Mouse (Mus musculus) cortical plate, adult 2 months (tissue): ENCODE results near the gene Lhx5. TPM values are rescaled to one million over a fixed set of nuclear protein-coding genes. Genes with fewer than 3 reads are reported as not detected.
A peak's percentile ranks its signal among the peaks of the same experiment; 100 is the strongest.

ENCODE experiments used
- H3K27ac ChIP-seq: fragments of 200-500 bp; 2 replicates; pipeline ENCODE4 v1.5.1; 2012; ENCODE audit warnings: low read length, control low read depth, inconsistent platforms; ENCODE audit not compliant: insufficient read depth
- H3K4me1 ChIP-seq: fragments of 200-500 bp; 2 replicates; pipeline ENCODE4 v1.6.1; 2011; ENCODE audit warnings: low read length; ENCODE audit not compliant: control insufficient read depth, insufficient read depth
- H3K4me3 ChIP-seq: fragments of 200-500 bp; 2 replicates; pipeline ENCODE4 v1.5.1; 2011; ENCODE audit warnings: mild to moderate bottlenecking, low read length, control low read depth; ENCODE audit not compliant: insufficient read depth
- CTCF ChIP-seq: fragments of 200-500 bp; IDR thresholded peaks from 2 replicates; pipeline ENCODE4 v1.5.1; 2011; ENCODE audit warnings: mild to moderate bottlenecking, control low read depth, low read length; ENCODE audit not compliant: insufficient read depth; ENCODE audit errors: extremely low read depth
- POLR2A ChIP-seq: fragments of 200-500 bp; IDR thresholded peaks from 2 replicates; pipeline ENCODE4 v1.6.1; 2011; ENCODE audit warnings: mild to moderate bottlenecking, low read length, control low read depth; ENCODE audit not compliant: insufficient read depth; ENCODE audit errors: extremely low read depth
- polyA plus RNA-seq: library from polyadenylated mRNA; depleted of rRNA; stranded (reverse); fragments of >200 nt; gene quantifications from 2 replicates; pipeline ENCODE4 v1.2.3, GENCODE M21; 2012

Gene Lhx5
- polyA plus RNA-seq, 1 experiment = not detected

- Histone ChIP-seq H3K4me3 (no peak overlapping the region), H3K27ac (no peak overlapping the region), H3K4me1 (no peaks in the 10 kb centered on the region)
- no peak for TF ChIP-seq POLR2A
- TF ChIP-seq CTCF = no peak
These were observed 27.6 kb downstream of the Lhx5 start for GRCm38 (mm10) chr5:120459133-120459532.

DNA sequence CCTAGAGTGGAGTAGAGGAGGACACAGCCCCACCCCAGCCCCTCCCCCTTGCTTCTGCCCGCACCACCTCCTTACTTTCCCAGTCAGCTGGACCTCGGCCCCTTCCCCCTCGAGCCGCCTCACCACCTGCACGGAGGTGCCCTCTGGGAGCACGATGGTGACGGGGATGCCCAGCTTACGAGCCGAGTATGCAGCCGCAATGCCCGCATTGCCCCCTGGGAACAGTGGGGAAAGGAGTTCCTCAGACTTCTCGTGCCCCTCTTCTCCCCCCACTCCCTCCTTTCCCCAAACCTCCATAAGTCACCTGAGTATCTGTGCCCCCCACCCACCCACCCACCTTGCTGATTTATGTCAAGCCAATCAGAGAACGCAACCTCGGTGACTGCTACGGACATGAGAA lies 30.4 kb downstream of the Lhx5 start:
- Histone ChIP-seq H3K4me1 (no peaks in the 10 kb centered on the region), H3K4me3 (no peak overlapping the region), H3K27ac (no peak overlapping the region)
- TF ChIP-seq POLR2A (no peak), CTCF (no peak)

- TF ChIP-seq CTCF (no peak), POLR2A (no peak)
- no peak overlapping the region for H3K4me3 ChIP-seq
- H3K27ac ChIP-seq = no peak overlapping the region
- no peaks in the 10 kb centered on the region for H3K4me1 ChIP-seq
These were observed 32.8 kb downstream of the Lhx5 start for GRCm38 (mm10) chr5:120464321-120464720.

GRCm38 (mm10) chr5:120465062-120465461 lies 33.6 kb downstream of the Lhx5 start:
- no peak overlapping the region for H3K27ac ChIP-seq
- no peaks in the 10 kb centered on the region for H3K4me1 ChIP-seq
- no peak for TF ChIP-seq POLR2A
- peak; percentile 20; the same call in 1 of the 2 replicates for TF ChIP-seq CTCF
- H3K4me3 ChIP-seq = no peak overlapping the region

DNA sequence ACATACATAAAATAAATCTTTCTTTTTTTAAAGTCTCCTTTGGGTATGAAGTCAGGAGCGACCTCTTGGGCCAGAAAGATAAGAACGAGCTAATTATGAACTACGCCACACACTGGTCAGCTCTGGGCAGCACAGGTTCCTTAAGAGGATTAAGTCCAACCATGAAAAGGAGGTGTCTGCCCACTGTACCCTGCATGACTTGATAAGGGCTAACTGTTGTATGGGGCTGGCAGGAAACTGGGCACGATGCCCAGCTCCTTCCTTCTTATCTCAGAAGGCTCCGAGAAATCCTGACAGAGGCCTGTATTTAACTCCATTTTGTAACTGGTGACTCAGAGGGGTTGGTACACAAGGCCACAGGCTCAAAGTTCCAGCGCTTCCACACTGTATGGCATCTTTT lies 34.4 kb downstream of the Lhx5 start:
- Histone ChIP-seq H3K4me1 (no peaks in the 10 kb centered on the region), H3K27ac (no peak overlapping the region), H3K4me3 (no peak overlapping the region)
- TF ChIP-seq CTCF = no peak

- no peak overlapping the region for H3K27ac ChIP-seq
- no peak for TF ChIP-seq POLR2A
- no peak for TF ChIP-seq CTCF
- peak overlapping the region; percentile 16; the same call in 1 of the 2 replicates for H3K4me3 ChIP-seq
- no peaks in the 10 kb centered on the region for H3K4me1 ChIP-seq
These were observed 35.5 kb downstream of the Lhx5 start for GRCm38 (mm10) chr5:120467026-120467425.

- H3K27ac ChIP-seq = no peak overlapping the region
- TF ChIP-seq CTCF (no peak), POLR2A (no peak)
- no peaks in the 10 kb centered on the region for H3K4me1 ChIP-seq
- no peak overlapping the region for H3K4me3 ChIP-seq
These were observed 36.8 kb downstream of the Lhx5 start for GRCm38 (mm10) chr5:120468336-120468735.

DNA sequence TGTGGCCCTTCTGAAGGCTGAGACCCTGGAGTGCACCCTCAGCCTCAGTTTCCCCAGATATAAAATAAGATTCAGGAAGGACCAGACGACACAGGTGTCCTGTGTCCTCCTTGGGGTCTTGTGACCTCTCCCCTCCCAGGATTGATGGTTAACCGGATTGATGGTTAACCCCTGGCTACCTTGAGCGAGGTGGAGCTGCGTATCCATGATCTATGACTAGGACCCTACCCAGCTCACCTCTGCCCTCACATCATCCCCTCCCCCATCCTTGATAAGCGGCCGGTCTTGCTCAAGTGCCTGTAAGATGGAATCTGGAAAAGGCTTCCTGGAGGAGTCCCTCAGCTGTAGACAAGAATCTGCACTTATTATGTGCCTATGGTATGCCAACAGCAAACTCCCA lies 37.3 kb downstream of the Lhx5 start:
- Histone ChIP-seq H3K27ac (no peak overlapping the region), H3K4me1 (no peaks in the 10 kb centered on the region), H3K4me3 (no peak overlapping the region)
- no peak for TF ChIP-seq POLR2A
- no peak for TF ChIP-seq CTCF

DNA sequence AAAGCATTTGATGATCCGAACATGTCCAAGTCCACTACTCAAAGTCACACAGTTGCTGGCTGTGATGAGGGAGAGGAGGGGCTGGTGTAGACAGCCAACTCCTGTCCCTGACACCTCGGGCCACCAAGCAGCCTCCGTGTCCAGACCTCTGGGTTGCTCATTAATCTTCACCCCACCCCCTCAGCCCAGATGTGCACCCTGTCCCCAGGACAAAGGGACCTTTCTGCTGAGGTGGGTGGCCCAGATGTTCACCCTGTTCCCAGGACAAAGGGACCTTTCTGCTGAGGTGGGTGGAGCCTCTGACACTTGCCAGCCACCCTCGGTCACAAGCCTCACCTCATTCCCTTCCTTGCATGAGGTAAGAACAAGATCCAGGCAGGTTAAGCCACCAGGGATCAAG lies 40.0 kb downstream of the Lhx5 start:
- Histone ChIP-seq H3K27ac (no peak overlapping the region), H3K4me1 (no peaks in the 10 kb centered on the region), H3K4me3 (no peak overlapping the region)
- TF ChIP-seq CTCF (no peak), POLR2A (no peak)

- H3K4me1 ChIP-seq = no peaks in the 10 kb centered on the region
- no peak for TF ChIP-seq POLR2A
- TF ChIP-seq CTCF = no peak
- H3K27ac ChIP-seq = no peak within 1 kb of the TSS
- no peak within 1 kb of the TSS for H3K4me3 ChIP-seq
These were observed 41.3 kb downstream of the Lhx5 start, which contains the start of gene Sdsl for GRCm38 (mm10) chr5:120472770-120473169. Gene Sdsl, minus strand, starts transcription at chr5:120472810.

DNA sequence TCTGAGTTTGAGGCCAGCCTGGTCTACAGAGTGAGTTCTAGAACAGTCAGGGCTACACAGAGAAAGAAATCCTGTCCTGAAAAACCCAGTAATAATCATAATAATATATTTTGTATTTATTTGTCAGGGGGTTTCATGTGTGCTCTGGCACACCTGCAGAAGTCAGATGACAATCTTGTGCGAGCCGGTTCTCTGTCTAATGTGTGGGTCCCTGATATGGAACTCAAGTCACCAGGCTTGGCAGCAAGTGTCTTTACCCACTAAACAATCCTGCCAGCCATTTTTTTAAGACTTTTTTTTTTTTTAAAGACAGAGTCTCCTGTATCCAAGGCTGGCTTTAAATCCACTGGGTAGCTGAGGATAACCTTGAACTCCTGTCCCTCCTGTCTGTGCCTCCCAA lies 41.9 kb downstream of the Lhx5 start:
- TF ChIP-seq CTCF (no peak), POLR2A (no peak)
- Histone ChIP-seq H3K4me3 (no peak overlapping the region), H3K4me1 (no peaks in the 10 kb centered on the region), H3K27ac (no peak overlapping the region)
